Mouse (Mus musculus) spleen, adult 18-20 months (tissue): ENCODE data around the gene Xrcc4.

ENCODE experiments used
- DNase-seq, 2 experiments: peaks; one replicate each; pipeline ENCODE4 v3.0.0; 2022; ENCODE audit warnings: mixed read lengths in 2 of 2

The Xrcc4 gene

GRCm38 (mm10) chr13:89738275-89738674, 351.1 kb downstream of the Xrcc4 start:
- no peak for DNase-seq

DNA sequence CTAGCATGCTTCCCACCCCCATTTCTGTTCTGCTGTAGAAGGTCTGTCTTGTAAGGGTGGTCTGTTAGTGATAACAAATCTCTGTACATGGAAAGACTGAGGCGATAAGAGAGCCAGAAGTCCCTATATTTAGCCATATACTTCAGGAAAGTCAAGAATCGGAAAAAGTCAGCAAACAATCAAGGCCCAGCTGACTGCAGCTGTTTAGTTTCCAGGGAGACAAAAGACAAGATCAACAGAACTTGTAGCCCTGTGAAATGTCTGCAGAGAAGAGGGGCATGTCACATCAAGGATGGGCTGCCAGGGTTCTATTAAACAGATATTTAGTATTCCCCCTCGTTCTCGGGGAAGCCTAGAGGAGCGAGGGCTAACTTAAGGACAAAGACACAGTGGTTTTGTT, 354.3 kb downstream of the Xrcc4 start:
- no peak for DNase-seq

- no peak for DNase-seq
These were observed 362.9 kb downstream of the Xrcc4 start for GRCm38 (mm10) chr13:89726492-89726891.
